Mouse (Mus musculus) olfactory bulb, adult 2 months (tissue): Measurements from ENCODE around the gene Fam131c. TPM values are rescaled to one million over a fixed set of nuclear protein-coding genes. Genes with fewer than 3 reads are reported as not detected.

ENCODE experiments used
- H3K27ac ChIP-seq: fragments of 200-500 bp; 2 replicates; pipeline ENCODE4 v1.5.1; 2012; ENCODE audit warnings: low read depth, low read length; ENCODE audit not compliant: insufficient read depth
- H3K4me1 ChIP-seq: fragments of 200-500 bp; 2 replicates; pipeline ENCODE4 v1.6.1; 2012; ENCODE audit warnings: low read length; ENCODE audit not compliant: control insufficient read depth, insufficient read depth
- H3K4me3 ChIP-seq: fragments of 200-500 bp; 2 replicates; pipeline ENCODE4 v1.5.1; 2012; ENCODE audit warnings: mild to moderate bottlenecking, low read depth, low read length, moderate library complexity; ENCODE audit not compliant: insufficient read depth
- CTCF ChIP-seq: fragments of 200-500 bp; IDR thresholded peaks from 2 replicates; pipeline ENCODE4 v1.5.1; 2012; ENCODE audit warnings: low read depth, mild to moderate bottlenecking, low read length, moderate library complexity; ENCODE audit not compliant: insufficient read depth
- POLR2A ChIP-seq: fragments of 200-500 bp; IDR thresholded peaks from 2 replicates; pipeline ENCODE4 v1.6.1; 2012; ENCODE audit warnings: mild to moderate bottlenecking, low read depth, low read length, moderate library complexity; ENCODE audit not compliant: insufficient read depth
- WGBS: fragments of 180-500 bp; shearing (Covaris S2); methylation state at CpG from one replicate; pipeline ENCODE4 v1.1.7; 2018; 5-methylcytosine and 5-hydroxymethylcytosine counted together
- polyA plus RNA-seq: library from polyadenylated mRNA; stranded (reverse); fragments of >200 nt; gene quantifications from 2 replicates; pipeline ENCODE4 v1.2.4, GENCODE M21; 2012; ENCODE audit warnings: low replicate concordance; ENCODE audit not compliant: missing spikeins, insufficient read depth, insufficient read length

The Fam131c gene
- polyA plus RNA-seq, 1 experiment: not detected

GRCm38 (mm10) chr4:141415924-141416323 lies 47.9 kb downstream of the Fam131c start, which contains the start of gene Clcnkb:
Gene Clcnkb (minus strand): TSS chr4:141416014.
- Histone ChIP-seq H3K4me1 (peaks cover 17% of the 10 kb centered on the region), H3K27ac (no peak within 1 kb of the TSS), H3K4me3 (no peak within 1 kb of the TSS)
- WGBS: 65% methylated on average over 7 of the region's 7 CpGs
- TF ChIP-seq CTCF: no peak
- TF ChIP-seq POLR2A: no peak

- H3K4me1 ChIP-seq: peaks cover 52% of the 10 kb centered on the region
- WGBS: 61% methylated on average over 27 of the region's 27 CpGs
- TF ChIP-seq POLR2A: no peak
- no peak for TF ChIP-seq CTCF
- no peak overlapping the region for H3K4me3 ChIP-seq
- peak overlapping the region; percentile 76; the same call in 1 of the 2 replicates for H3K27ac ChIP-seq
These were observed 51.6 kb downstream of the Fam131c start for GRCm38 (mm10) chr4:141419398-141420191.

- H3K27ac ChIP-seq: peak within 1 kb of the TSS; percentile 76
- H3K4me3 ChIP-seq: no peak within 1 kb of the TSS
- TF ChIP-seq CTCF: no peak
- no peak for TF ChIP-seq POLR2A
- peaks cover 59% of the 10 kb centered on the region for H3K4me1 ChIP-seq
- 49% methylated on average over 9 of the region's 9 CpGs for WGBS
These were observed 52.3 kb downstream of the Fam131c start, which contains the start of gene Hspb7 for GRCm38 (mm10) chr4:141420192-141420829. Gene Hspb7 (plus strand): TSS chr4:141420779.

GRCm38 (mm10) chr4:141420886-141421285 lies 52.9 kb downstream of the Fam131c start:
- no peak for TF ChIP-seq POLR2A
- no peak for TF ChIP-seq CTCF
- WGBS: 79% methylated on average over 9 of the region's 9 CpGs
- no peak overlapping the region for H3K4me3 ChIP-seq

GRCm38 (mm10) chr4:141421423-141421822 lies 53.4 kb downstream of the Fam131c start:
- H3K4me3 ChIP-seq: no peak overlapping the region
- no peak for TF ChIP-seq CTCF
- no peak for TF ChIP-seq POLR2A
- 66% methylated on average over 14 of the region's 14 CpGs for WGBS
- peaks cover 66% of the 10 kb centered on the region for H3K4me1 ChIP-seq
- no peak overlapping the region for H3K27ac ChIP-seq

More at GRCm38 (mm10) chr4:141420886-141421285, 52.9 kb downstream of the Fam131c start:
- Histone ChIP-seq H3K27ac (no peak overlapping the region), H3K4me1 (peaks cover 61% of the 10 kb centered on the region)

- WGBS: 78% methylated on average over 5 of the region's 5 CpGs
- no peak overlapping the region for H3K4me3 ChIP-seq
- no peak overlapping the region; the same call in 1 of the 2 replicates for H3K27ac ChIP-seq
- peaks cover 75% of the 10 kb centered on the region for H3K4me1 ChIP-seq
- TF ChIP-seq CTCF: no peak
- no peak for TF ChIP-seq POLR2A
These were observed 54.8 kb downstream of the Fam131c start for GRCm38 (mm10) chr4:141422841-141423240.

GRCm38 (mm10) chr4:141423288-141423687 lies 55.3 kb downstream of the Fam131c start:
- peaks cover 75% of the 10 kb centered on the region for H3K4me1 ChIP-seq
- no peak overlapping the region for H3K27ac ChIP-seq
- H3K4me3 ChIP-seq: no peak overlapping the region
- TF ChIP-seq POLR2A: no peak
- no peak for TF ChIP-seq CTCF
- 74% methylated on average over 5 of the region's 5 CpGs for WGBS

GRCm38 (mm10) chr4:141423691-141424431 lies 55.8 kb downstream of the Fam131c start:
- H3K4me3 ChIP-seq: no peak overlapping the region
- no peak for TF ChIP-seq CTCF
- no peak for TF ChIP-seq POLR2A
- H3K4me1 ChIP-seq: peaks cover 75% of the 10 kb centered on the region
- 95% methylated on average over 13 of the region's 13 CpGs for WGBS
- peak overlapping the region; percentile 94 for H3K27ac ChIP-seq
